Mouse (Mus musculus) embryo, embryonic 10 days (tissue): ENCODE measurements at regions not wholly inside any gene's neighbourhood (a gene's known extent, or its start where the extent isn't known, plus 50 kb on each side); places are given as distances from the start of the nearest gene placed in this dataset.

ENCODE experiments used
- DNase-seq: peaks from one replicate; pipeline ENCODE4 v3.0.0-alpha.2; 2015; ENCODE audit warnings: low spot score

GRCm38 (mm10) chr3:66518289-66518688 is 221.7 kb upstream of the Veph1 start:
- DNase-seq, result no peak

- no peak for DNase-seq
Observed at GRCm38 (mm10) chr3:66515773-66516406, 219.3 kb upstream of the Veph1 start.

GRCm38 (mm10) chr3:66514587-66514986 is 217.9 kb upstream of the Veph1 start:
- DNase-seq, result no peak

- DNase-seq, result no peak
Observed at GRCm38 (mm10) chr3:66512408-66512807, 215.8 kb upstream of the Veph1 start.

- DNase-seq, result no peak
Observed at GRCm38 (mm10) chr3:66510455-66510854, 213.8 kb upstream of the Veph1 start.

- peak; percentile 39 for DNase-seq
Observed at GRCm38 (mm10) chr3:66506125-66506524, 209.5 kb upstream of the Veph1 start.

- no peak for DNase-seq
Observed at GRCm38 (mm10) chr3:66505476-66506076, 208.9 kb upstream of the Veph1 start.

GRCm38 (mm10) chr3:66504717-66505116 is 208.1 kb upstream of the Veph1 start:
- no peak for DNase-seq

GRCm38 (mm10) chr3:66503615-66504014 is 207.0 kb upstream of the Veph1 start:
- no peak for DNase-seq

- no peak for DNase-seq
Observed at GRCm38 (mm10) chr3:66501865-66502264, 205.2 kb upstream of the Veph1 start.

GRCm38 (mm10) chr3:66494442-66495113 is 197.9 kb upstream of the Veph1 start:
- DNase-seq, result no peak

- no peak for DNase-seq
Observed at GRCm38 (mm10) chr3:66490696-66491357, 194.2 kb upstream of the Veph1 start.

GRCm38 (mm10) chr3:66488724-66489123 is 192.1 kb upstream of the Veph1 start:
- DNase-seq, result no peak

GRCm38 (mm10) chr3:66486658-66487057 is 190.0 kb upstream of the Veph1 start:
- DNase-seq, result no peak

GRCm38 (mm10) chr3:66486184-66486583 is 189.5 kb upstream of the Veph1 start:
- no peak for DNase-seq

- no peak for DNase-seq
Observed at GRCm38 (mm10) chr3:66480718-66481117, 184.1 kb upstream of the Veph1 start.

- DNase-seq, result peak; percentile 34
Observed at GRCm38 (mm10) chr3:66479266-66479665, 182.6 kb upstream of the Veph1 start.

- DNase-seq, result no peak
Observed at GRCm38 (mm10) chr3:66466321-66466720, 169.7 kb upstream of the Veph1 start.

- no peak for DNase-seq
Observed at GRCm38 (mm10) chr3:66465371-66465770, 168.7 kb upstream of the Veph1 start.

- no peak for DNase-seq
Observed at GRCm38 (mm10) chr3:66462341-66462740, 165.7 kb upstream of the Veph1 start.

GRCm38 (mm10) chr3:66446274-66447159 is 149.9 kb upstream of the Veph1 start:
- DNase-seq, result no peak

- no peak for DNase-seq
Observed at GRCm38 (mm10) chr3:66433216-66433615, 136.6 kb upstream of the Veph1 start.
